Mouse (Mus musculus) MEL (cell line): ENCODE data around the gene Trim14. TPM values are rescaled to one million over a fixed set of nuclear protein-coding genes. Genes with fewer than 3 reads are reported as not detected.

Experiments used
- DNase-seq: peaks from one replicate; pipeline ENCODE4 v3.0.0; 2011; ENCODE audit warnings: low read depth, low spot score
- H3K27ac ChIP-seq: 2 replicates; pipeline ENCODE4 v1.5.1; 2012; ENCODE audit warnings: low read depth, mild to moderate bottlenecking, control low read depth, low read length, moderate library complexity; ENCODE audit not compliant: control insufficient read depth
- H3K27me3 ChIP-seq, 2 experiments: fragments of 150-350 bp in 1 of 2; sonication (generic) in 1 of 2; 2 replicates each; pipeline ENCODE4 v1.6.1; 2012; ENCODE audit warnings: low read length in 2 of 2, mild to moderate bottlenecking in 2 of 2, improper control_type of control experiment in 1 of 2, moderate library complexity in 1 of 2; ENCODE audit not compliant: insufficient read depth in 2 of 2, control insufficient read depth in 1 of 2
- H3K36me3 ChIP-seq, 2 experiments: 2 replicates each; pipeline ENCODE4 v1.6.1; 2012 to 2014; ENCODE audit warnings: low read length in 2 of 2, improper control_type of control experiment in 1 of 2, inconsistent platforms in 1 of 2, mild to moderate bottlenecking in 1 of 2; ENCODE audit not compliant: insufficient read depth in 2 of 2, control insufficient read depth in 1 of 2
- H3K4me1 ChIP-seq, 2 experiments: fragments of 150-350 bp in 1 of 2; sonication (generic) in 1 of 2; 2 replicates each; pipeline ENCODE4 v1.6.1; 2012; ENCODE audit warnings: low read length in 2 of 2, improper control_type of control experiment in 1 of 2, mild to moderate bottlenecking in 1 of 2; ENCODE audit not compliant: insufficient read depth in 2 of 2, control insufficient read depth in 1 of 2
- H3K4me3 ChIP-seq, 2 experiments: fragments of 150-350 bp in 1 of 2; sonication (generic) in 1 of 2; 2 replicates each; pipeline ENCODE4 v1.5.1; 2012; ENCODE audit warnings: low read depth in 2 of 2, low read length in 2 of 2, mild to moderate bottlenecking in 2 of 2, moderate library complexity in 2 of 2, control low read depth in 1 of 2, improper control_type of control experiment in 1 of 2; ENCODE audit not compliant: control insufficient read depth in 1 of 2, insufficient read depth in 1 of 2
- H3K79me2 ChIP-seq: 2 replicates; pipeline ENCODE4 v1.6.1; 2012; ENCODE audit warnings: mild to moderate bottlenecking, low read length, moderate library complexity; ENCODE audit not compliant: control insufficient read depth, poor library complexity, insufficient read depth
- H3K9ac ChIP-seq: 2 replicates; pipeline ENCODE4 v1.6.1; 2012; ENCODE audit warnings: low read depth, mild to moderate bottlenecking, control low read depth, low read length, moderate library complexity; ENCODE audit not compliant: control insufficient read depth, poor library complexity, severe bottlenecking
- H3K9me3 ChIP-seq: fragments of 150-350 bp; sonication (generic); replicated peaks from 2 replicates; pipeline ENCODE4 v1.6.1; 2012; ENCODE audit warnings: mild to moderate bottlenecking, low read length, improper control_type of control experiment, moderate library complexity; ENCODE audit not compliant: insufficient read depth
- CHD1 ChIP-seq: IDR thresholded peaks from 2 replicates; pipeline ENCODE4 v1.6.1; 2012; ENCODE audit warnings: low read depth, mild to moderate bottlenecking, inconsistent platforms, low read length, improper control_type of control experiment
- E2F4 ChIP-seq: IDR thresholded peaks from 2 replicates; pipeline ENCODE4 v1.6.1; 2011; ENCODE audit warnings: low read depth, low read length, improper control_type of control experiment, borderline replicate concordance
- KAT2A ChIP-seq: conservative IDR thresholded peaks from 2 replicates; pipeline ENCODE4 v1.6.1; 2012; ENCODE audit warnings: low read depth, low read length, improper control_type of control experiment, inconsistent platforms
- MAX ChIP-seq: IDR thresholded peaks from 2 replicates; pipeline ENCODE4 v1.6.1; 2011; ENCODE audit warnings: low read length, improper control_type of control experiment
- NELFE ChIP-seq: IDR thresholded peaks from 2 replicates; pipeline ENCODE4 v1.6.1; 2011; ENCODE audit warnings: low read depth, low read length, improper control_type of control experiment
- RAD21 ChIP-seq: IDR thresholded peaks from 2 replicates; pipeline ENCODE4 v1.6.1; 2011; ENCODE audit warnings: mild to moderate bottlenecking, low read depth, low read length, improper control_type of control experiment
- RCOR1 ChIP-seq: IDR thresholded peaks from 2 replicates; pipeline ENCODE4 v1.6.1; 2012; ENCODE audit warnings: low read depth, mild to moderate bottlenecking, inconsistent platforms, low read length, improper control_type of control experiment
- USF1 ChIP-seq: IDR thresholded peaks from 2 replicates; pipeline ENCODE4 v1.6.1; 2014; ENCODE audit warnings: low read depth, mild to moderate bottlenecking, inconsistent platforms, low read length, improper control_type of control experiment, moderate library complexity
- ZKSCAN1 ChIP-seq: IDR thresholded peaks from 2 replicates; pipeline ENCODE4 v1.6.1; 2012; ENCODE audit warnings: low read depth, mild to moderate bottlenecking, inconsistent platforms, low read length, improper control_type of control experiment, moderate library complexity
- ZMIZ1 ChIP-seq: IDR thresholded peaks from 2 replicates; pipeline ENCODE4 v1.6.1; 2012; ENCODE audit warnings: low read depth, mild to moderate bottlenecking, inconsistent platforms, low read length, improper control_type of control experiment, moderate library complexity
- ZNF384 ChIP-seq: IDR thresholded peaks from 2 replicates; pipeline ENCODE4 v1.6.1; 2012; ENCODE audit warnings: low read depth, mild to moderate bottlenecking, inconsistent platforms, low read length, improper control_type of control experiment
- polyA plus RNA-seq, 2 experiments: library from polyadenylated mRNA; stranded (reverse) in 1 of 2; unstranded in 1 of 2; fragments of >175 nt in 1 of 2; fragments of >200 nt in 1 of 2; gene quantifications; 2 replicates each; pipeline versions ENCODE4 v1.2.1 to v1.2.4; 2012; ENCODE audit warnings: low replicate concordance in 2 of 2, low read depth in 1 of 2; ENCODE audit not compliant: insufficient read length in 2 of 2, insufficient read depth in 1 of 2, missing spikeins in 1 of 2
- total RNA-seq: library from RNA; depleted of rRNA; stranded (reverse); fragments of 300-350 nt; gene quantifications from 2 replicates; pipeline ENCODE4 v1.2.3, GENCODE M21; 2012; rRNA removed

The Trim14 gene
- total and polyA plus RNA-seq, 3 experiments, result 1.1 to 5.1 TPM; not detected in 1

GRCm38 (mm10) chr4:46448886-46449285 is 87.1 kb downstream of the Trim14 start:
- no peak for TF ChIP-seq USF1
- TF ChIP-seq E2F4, result no peak
- H3K9me3 ChIP-seq, result no peaks in the 10 kb centered on the region
- peaks cover 0 to 21% of the 10 kb centered on the region in 2 experiments; a peak in 3 of 4 replicates for H3K36me3 ChIP-seq
- H3K79me2 ChIP-seq, result peaks cover 34% of the 10 kb centered on the region
- no peak overlapping the region for H3K9ac ChIP-seq
- no peak overlapping the region for H3K27ac ChIP-seq
- no peaks in the 10 kb centered on the region for H3K27me3 ChIP-seq
- H3K4me3 ChIP-seq, result no peak overlapping the region
- no peak for DNase-seq
- H3K4me1 ChIP-seq, result peaks cover 11 to 27% of the 10 kb centered on the region in 2 experiments

DNA sequence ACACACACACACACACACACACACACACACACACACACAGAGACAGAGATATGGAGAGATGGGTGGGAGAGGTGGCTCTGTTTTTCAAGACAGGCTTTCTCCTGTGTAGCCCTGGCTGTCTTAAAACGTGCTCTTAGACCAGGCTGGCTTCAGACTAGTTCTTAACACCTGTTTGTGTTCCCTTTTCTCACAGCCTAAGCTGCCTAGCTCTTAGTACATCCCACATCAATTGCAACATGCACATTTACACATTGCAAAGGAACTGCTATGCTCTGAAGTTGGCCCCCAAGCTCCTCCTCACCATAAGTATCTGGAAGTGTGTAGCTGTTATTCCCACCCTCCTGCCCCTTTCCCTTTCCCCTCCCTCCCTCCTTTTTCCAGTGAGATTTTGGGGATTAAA is 88.5 kb downstream of the Trim14 start:
- H3K27me3 ChIP-seq, result no peaks in the 10 kb centered on the region
- peaks cover 7 to 18% of the 10 kb centered on the region in 2 experiments for H3K4me1 ChIP-seq
- TF ChIP-seq NELFE (no peak), RAD21 (no peak), KAT2A (no peak), ZMIZ1 (no peak), ZKSCAN1 (no peak), MAX (no peak), RCOR1 (no peak)
- no peaks in the 10 kb centered on the region for H3K9me3 ChIP-seq
- DNase-seq, result no peak
- no peak overlapping the region for H3K4me3 ChIP-seq
- peaks cover 0 to 13% of the 10 kb centered on the region in 2 experiments; a peak in 2 of 4 replicates for H3K36me3 ChIP-seq
- peaks cover 20% of the 10 kb centered on the region for H3K79me2 ChIP-seq
- H3K9ac ChIP-seq, result no peak overlapping the region
- H3K27ac ChIP-seq, result no peak overlapping the region

DNA sequence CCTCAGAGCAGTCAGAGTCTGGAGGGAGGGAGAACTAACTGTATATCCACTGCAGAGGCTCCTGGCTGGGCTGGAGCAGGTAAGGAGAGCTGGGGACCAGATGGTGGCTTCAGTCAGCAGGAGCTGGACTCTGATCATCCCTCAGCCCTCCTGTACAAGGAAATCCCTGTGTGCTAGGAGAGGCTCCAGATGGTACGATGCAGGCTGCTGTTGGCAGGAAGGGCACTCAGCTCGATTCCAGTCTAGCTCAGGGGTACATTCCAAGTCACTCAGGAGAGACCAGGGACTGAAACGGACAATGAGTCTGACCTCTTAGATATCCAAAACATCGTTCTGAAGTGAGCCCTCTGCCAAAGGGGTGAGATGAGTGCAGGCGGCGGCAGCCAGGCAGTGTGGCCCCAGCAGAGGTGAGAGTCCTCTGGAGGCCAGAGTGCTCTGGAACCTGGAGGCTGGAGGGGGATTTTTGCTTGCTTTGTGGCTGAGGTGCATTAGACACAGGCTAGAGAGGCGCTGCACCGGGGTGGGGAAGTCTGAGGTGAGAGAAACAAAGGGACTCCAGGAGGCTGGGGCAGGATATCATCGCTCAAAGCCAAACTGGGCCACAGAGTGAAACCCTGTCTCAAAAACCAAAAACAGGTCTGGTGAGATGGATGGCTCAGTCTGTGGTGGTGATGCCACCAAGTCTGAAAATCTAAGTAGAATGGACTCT is 90.5 kb downstream of the Trim14 start:
- H3K36me3 ChIP-seq, result peaks cover 0 to 13% of the 10 kb centered on the region in 2 experiments; a peak in 2 of 4 replicates
- TF ChIP-seq ZNF384 (no peak), RCOR1 (no peak), CHD1 (no peak)
- TF ChIP-seq, all 39 proteins: peak for 0
- Histone ChIP-seq H3K9me3 (no peaks in the 10 kb centered on the region), H3K4me3 (no peak overlapping the region), H3K4me1 (peaks cover 7 to 21% of the 10 kb centered on the region in 2 experiments), H3K9ac (no peak overlapping the region), H3K27me3 (no peaks in the 10 kb centered on the region; a peak in 1 of 4 replicates), H3K27ac (no peak overlapping the region), H3K79me2 (peaks cover 1% of the 10 kb centered on the region; the same call in 1 of the 2 replicates)
- no peak for DNase-seq

Other genes starting within 250 kb of the Trim14 start
- gene Foxe1, start 192.5 kb downstream of the Trim14 start, total RNA-seq, result 0.04 TPM in 1 of 2 replicates, not detected in the other
- not detected for gene Foxe1, start 192.5 kb downstream of the Trim14 start, polyA plus RNA-seq
- 4.1 and 5.0 TPM in 2 replicates for gene Trmo, start 146.7 kb downstream of the Trim14 start, total RNA-seq
- 1 to 10 TPM in 1 of 2 experiments, not detected in 1; 3.5 TPM for gene Trmo, start 146.7 kb downstream of the Trim14 start, polyA plus RNA-seq
- gene Hemgn, start 122.6 kb downstream of the Trim14 start, total RNA-seq, result 7.4 and 11.8 TPM in 2 replicates
- gene Hemgn, start 122.6 kb downstream of the Trim14 start, polyA plus RNA-seq, result 10 to 100 TPM in 1 of 2 experiments, not detected in 1; 19.9 TPM
- 41.1 and 53.7 TPM in 2 replicates for gene Anp32b, start 85.2 kb downstream of the Trim14 start, total RNA-seq
- gene Anp32b, start 85.2 kb downstream of the Trim14 start, polyA plus RNA-seq, result 100 to 1,000 TPM in 1 of 2 experiments, not detected in 1; 547 TPM
- gene Nans, start 46.9 kb downstream of the Trim14 start, total RNA-seq, result 124 and 136 TPM in 2 replicates
- 100 to 1,000 TPM; 182 to 246 TPM for gene Nans, start 46.9 kb downstream of the Trim14 start, polyA plus RNA-seq
- gene Coro2a, start 66.1 kb upstream of the Trim14 start, total RNA-seq, result 0.35 and 1.2 TPM in 2 replicates
- 1 to 10 TPM in 1 of 2 experiments, not detected in 1; 6.8 TPM for gene Coro2a, start 66.1 kb upstream of the Trim14 start, polyA plus RNA-seq
- 0.19 and 0.20 TPM in 2 replicates for gene Tbc1d2, start 114.1 kb upstream of the Trim14 start, total RNA-seq
- gene Tbc1d2, start 114.1 kb upstream of the Trim14 start, polyA plus RNA-seq, result under 1 TPM in 1 of 2 experiments, not detected in 1; 0.36 TPM